Mouse (Mus musculus) MEL (cell line): ENCODE measurements at regions not wholly inside any gene's neighbourhood (a gene's known extent, or its start where the extent isn't known, plus 50 kb on each side); places are given as distances from the start of the nearest gene placed in this dataset.
A peak's percentile ranks its signal among the peaks of the same experiment; 100 is the strongest.

Experiments
- CHD1 ChIP-seq: IDR thresholded peaks from 2 replicates; pipeline ENCODE4 v1.6.1; 2012; ENCODE audit warnings: low read depth, mild to moderate bottlenecking, inconsistent platforms, low read length, improper control_type of control experiment
- CHD2 ChIP-seq: IDR thresholded peaks from 2 replicates; pipeline ENCODE4 v1.6.1; 2011; ENCODE audit warnings: low read length, improper control_type of control experiment
- CTCF ChIP-seq, 3 experiments: IDR thresholded peaks in 2 of 3; conservative IDR thresholded peaks in 1 of 3; 2 replicates each; pipeline ENCODE4 v1.5.1; 2011 to 2012; ENCODE audit warnings: low read length in 3 of 3, low read depth in 2 of 3, mild to moderate bottlenecking in 2 of 3, improper control_type of control experiment in 1 of 3, inconsistent platforms in 1 of 3, mixed read lengths in 1 of 3, moderate library complexity in 1 of 3; ENCODE audit not compliant: control insufficient read depth in 1 of 3, insufficient read depth in 1 of 3, poor library complexity in 1 of 3, severe bottlenecking in 1 of 3
- HCFC1 ChIP-seq: IDR thresholded peaks from 2 replicates; pipeline ENCODE4 v1.6.1; 2012; ENCODE audit warnings: low read depth, mild to moderate bottlenecking, inconsistent platforms, low read length, improper control_type of control experiment, moderate library complexity
- KAT2A ChIP-seq: conservative IDR thresholded peaks from 2 replicates; pipeline ENCODE4 v1.6.1; 2012; ENCODE audit warnings: low read depth, low read length, improper control_type of control experiment, inconsistent platforms
- MAFK ChIP-seq: IDR thresholded peaks from 2 replicates; pipeline ENCODE4 v1.6.1; 2011; ENCODE audit warnings: low read depth, mild to moderate bottlenecking, low read length, improper control_type of control experiment, borderline replicate concordance

DNA sequence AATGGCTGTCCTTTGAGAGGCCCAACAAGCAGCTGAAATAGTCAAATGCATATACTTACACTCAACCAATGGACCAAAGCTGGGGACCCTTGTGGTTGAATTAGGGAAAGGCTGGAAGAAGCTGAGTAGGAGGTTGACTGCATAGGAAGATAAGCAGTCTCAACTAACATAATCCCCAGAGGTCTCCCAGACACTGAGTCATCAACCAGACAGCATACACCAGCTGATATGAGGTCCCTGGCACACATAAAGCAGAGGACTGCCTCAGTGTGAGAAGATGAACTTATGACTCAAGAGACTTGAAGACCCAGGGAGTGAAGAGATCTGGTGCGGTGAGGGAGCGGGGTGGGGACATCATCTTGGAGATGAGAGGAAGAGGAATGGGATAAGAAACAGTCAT lies 863.8 kb downstream of the Nap1l3 start:
- TF ChIP-seq HCFC1 (no peak), MAFK (no peak), CTCF (IDR thresholded peaks at IDR 0.05 in 2 of 3, conservative IDR thresholded peaks at IDR 0.05 in 1 of 3; ENCODE audit: control insufficient read depth in 1 of 3, insufficient read depth in 1 of 3, low read depth in 2 of 3, low read length in 3 of 3, poor library complexity in 1 of 3, severe bottlenecking in 1 of 3) (peak in 1 of 3 experiments; percentile 12; a peak in 1 of 6 replicates), CHD2 (no peak), KAT2A (no peak), CHD1 (no peak)
